Mouse (Mus musculus) kidney, postnatal 0 days (tissue): ENCODE results near the gene Spaca9. TPM values are rescaled to one million over a fixed set of nuclear protein-coding genes. Genes with fewer than 3 reads are reported as not detected.

Source experiments
- ATAC-seq: fragments of 200-750 bp; cut with Nextera tagmentation; replicated peaks from 2 replicates; pipeline ENCODE4 v1.8.0; 2017; ENCODE audit warnings: low read depth, moderate number of reproducible peaks, moderate TSS enrichment, moderate library complexity; ENCODE audit not compliant: low FRiP score
- DNase-seq: peaks from one replicate; pipeline ENCODE4 v3.0.0-alpha.2; 2016; ENCODE audit warnings: low spot score
- H3K27ac ChIP-seq: fragments of 300-500 bp; sonication (generic); 2 replicates; pipeline ENCODE4 v1.5.1; 2014; ENCODE audit warnings: mild to moderate bottlenecking
- H3K27me3 ChIP-seq: fragments of 300-500 bp; sonication (generic); 2 replicates; pipeline ENCODE4 v1.6.1; 2014; ENCODE audit warnings: low read length, mixed read lengths; ENCODE audit not compliant: insufficient read depth
- H3K36me3 ChIP-seq: fragments of 300-500 bp; sonication (generic); 2 replicates; pipeline ENCODE4 v1.6.1; 2014; ENCODE audit warnings: low read length, mixed read lengths; ENCODE audit not compliant: insufficient read depth
- H3K4me1 ChIP-seq: fragments of 300-500 bp; sonication (generic); replicated peaks from 2 replicates; pipeline ENCODE4 v1.6.1; 2014; ENCODE audit warnings: antibody characterized with exemption, low read length, mixed read lengths; ENCODE audit not compliant: insufficient read depth
- H3K4me2 ChIP-seq: fragments of 300-500 bp; sonication (generic); 2 replicates; pipeline ENCODE4 v1.6.1; 2014; ENCODE audit warnings: mild to moderate bottlenecking, low read length, moderate library complexity, mixed read lengths
- H3K4me3 ChIP-seq: fragments of 300-500 bp; sonication (generic); replicated peaks from 2 replicates; pipeline ENCODE4 v1.5.1; 2014; ENCODE audit warnings: low read depth, low read length
- H3K9ac ChIP-seq: fragments of 300-500 bp; sonication (generic); 2 replicates; pipeline ENCODE4 v1.6.1; 2014; ENCODE audit warnings: low read depth, low read length
- H3K9me3 ChIP-seq: fragments of 300-500 bp; sonication (generic); replicated peaks from 2 replicates; pipeline ENCODE4 v1.6.1; 2016; ENCODE audit warnings: low read length, inconsistent platforms, mixed read lengths
- CTCF ChIP-seq: IDR thresholded peaks from 2 replicates; pipeline ENCODE4 v1.5.1; 2016; ENCODE audit warnings: antibody characterized with exemption, low read depth, mild to moderate bottlenecking, moderate library complexity
- WGBS: fragments of 180-500 bp; shearing (Covaris S2); extraction: QIAGEN DNeasy Blood & Tissue Kit; methylation state at CpG from one replicate; pipeline ENCODE4 v1.1.7; 2014; 5-methylcytosine and 5-hydroxymethylcytosine counted together
- polyA plus RNA-seq: library from polyadenylated mRNA; unstranded; fragments of >200 nt; fragmentation: Nextera tagmentation; extraction: Ambion mirVana; gene quantifications from 2 replicates; pipeline ENCODE4 v1.2.1, GENCODE M21; 2015

Spaca9 gene
- polyA plus RNA-seq, 1 experiment from 2014 or later, result 2.5 TPM

DNA sequence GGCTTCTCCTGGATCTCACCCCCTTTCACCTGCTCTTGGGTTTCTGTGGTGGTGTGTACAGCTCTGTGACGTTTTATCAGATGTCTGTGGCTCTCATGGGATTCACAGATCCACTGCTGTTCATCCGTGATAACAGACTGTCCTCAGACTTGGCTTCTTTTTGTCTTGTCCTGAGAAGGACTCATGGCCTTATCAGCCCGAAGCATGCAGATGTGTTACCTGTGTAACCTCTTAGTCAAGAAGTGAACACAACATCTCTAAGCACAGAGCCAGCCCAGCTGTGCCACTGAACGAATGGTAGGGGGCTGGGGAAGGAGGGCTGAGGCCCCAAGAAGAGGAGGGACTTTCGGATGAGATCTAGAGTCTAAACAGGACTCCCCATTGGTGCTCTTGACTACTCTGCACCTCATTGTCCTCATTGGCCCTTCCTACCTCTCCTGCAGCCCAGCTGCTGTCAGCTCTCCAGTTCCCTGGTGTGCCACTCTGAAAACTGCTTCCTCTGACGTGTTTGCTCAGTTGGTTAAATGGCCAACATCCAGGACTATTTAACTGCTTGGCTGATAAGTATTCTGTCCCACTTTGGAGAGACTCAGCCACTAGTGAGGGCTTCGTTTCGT is 2.2 kb upstream of the Spaca9 start:
- DNase-seq, result no peak
- Histone ChIP-seq H3K9ac (no peak overlapping the region), H3K36me3 (no peaks in the 10 kb centered on the region), H3K27ac (no peak overlapping the region), H3K4me1 (peaks cover 8% of the 10 kb centered on the region; the same call in 1 of the 2 replicates), H3K4me3 (no peak overlapping the region), H3K27me3 (no peaks in the 10 kb centered on the region), H3K9me3 (no peaks in the 10 kb centered on the region), H3K4me2 (no peak overlapping the region)
- no peak for TF ChIP-seq CTCF
- WGBS, result 76% methylated on average over 8 of the region's 8 CpGs
- ATAC-seq, result no peak

DNA sequence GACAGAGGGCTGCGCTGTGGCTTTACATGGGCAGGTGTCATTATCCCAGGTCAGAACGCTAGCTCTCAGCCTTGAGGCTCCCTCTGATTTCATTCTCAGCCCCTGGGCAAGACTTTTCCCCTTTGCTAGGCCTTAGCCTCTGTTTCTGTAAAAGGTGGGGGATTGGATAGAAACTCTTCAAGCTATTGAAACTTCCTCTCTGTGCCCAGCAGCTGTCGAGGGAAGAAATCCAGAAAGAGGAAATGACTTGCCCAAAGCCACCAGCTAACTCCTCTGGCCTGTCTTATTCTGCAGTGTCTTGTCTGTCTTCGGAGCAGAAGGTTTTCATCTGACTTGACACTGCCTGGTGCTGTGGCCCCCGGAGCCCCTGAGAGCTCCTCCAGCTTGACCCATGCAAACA is 961 bp downstream of the Spaca9 start:
- no peaks in the 10 kb centered on the region for H3K27me3 ChIP-seq
- peaks cover 8% of the 10 kb centered on the region; the same call in 1 of the 2 replicates for H3K4me1 ChIP-seq
- TF ChIP-seq CTCF, result no peak
- no peaks in the 10 kb centered on the region for H3K9me3 ChIP-seq
- no peak overlapping the region for H3K4me2 ChIP-seq
- no peak overlapping the region for H3K27ac ChIP-seq
- no peak for ATAC-seq
- H3K4me3 ChIP-seq, result no peak overlapping the region
- H3K36me3 ChIP-seq, result no peaks in the 10 kb centered on the region
- no peak for DNase-seq
- 67% methylated on average over 5 of the region's 5 CpGs for WGBS
- no peak overlapping the region for H3K9ac ChIP-seq

- Histone ChIP-seq H3K9me3 (no peaks in the 10 kb centered on the region), H3K27me3 (no peaks in the 10 kb centered on the region), H3K4me2 (no peak overlapping the region), H3K27ac (no peak overlapping the region), H3K9ac (no peak overlapping the region), H3K4me3 (no peak overlapping the region), H3K4me1 (no peaks in the 10 kb centered on the region), H3K36me3 (peaks cover 4% of the 10 kb centered on the region; the same call in 1 of the 2 replicates)
- ATAC-seq (no peak), DNase-seq (no peak)
- TF ChIP-seq CTCF, result no peak
- 78% methylated on average over 9 of the region's 9 CpGs for WGBS
Observed at GRCm38 (mm10) chr2:28692692-28693091, 6.8 kb downstream of the Spaca9 start.

GRCm38 (mm10) chr2:28688431-28688830 is 11.1 kb downstream of the Spaca9 start:
- Histone ChIP-seq H3K36me3 (peaks cover 37% of the 10 kb centered on the region), H3K27ac (no peak overlapping the region), H3K27me3 (no peaks in the 10 kb centered on the region), H3K4me1 (no peaks in the 10 kb centered on the region), H3K9me3 (no peaks in the 10 kb centered on the region), H3K4me3 (no peak overlapping the region), H3K4me2 (no peak overlapping the region), H3K9ac (no peak overlapping the region)
- DNase-seq, result peak; percentile 69
- WGBS, result 36% methylated on average over 3 of the region's 3 CpGs
- TF ChIP-seq CTCF, result peak; percentile 82
- ATAC-seq, result no peak

GRCm38 (mm10) chr2:28685895-28686294 is 13.6 kb downstream of the Spaca9 start:
- H3K4me1 ChIP-seq, result no peaks in the 10 kb centered on the region
- H3K9me3 ChIP-seq, result no peaks in the 10 kb centered on the region
- no peak overlapping the region for H3K9ac ChIP-seq
- H3K27ac ChIP-seq, result no peak overlapping the region
- TF ChIP-seq CTCF, result no peak
- WGBS, result 81% methylated on average over 7 of the region's 7 CpGs
- H3K4me3 ChIP-seq, result no peak overlapping the region
- H3K4me2 ChIP-seq, result no peak overlapping the region
- H3K36me3 ChIP-seq, result peaks cover 60% of the 10 kb centered on the region
- no peaks in the 10 kb centered on the region for H3K27me3 ChIP-seq
- no peak for DNase-seq
- ATAC-seq, result no peak

- TF ChIP-seq CTCF, result no peak
- DNase-seq, result no peak
Observed at GRCm38 (mm10) chr2:28681718-28682117, 17.8 kb downstream of the Spaca9 start.

DNA sequence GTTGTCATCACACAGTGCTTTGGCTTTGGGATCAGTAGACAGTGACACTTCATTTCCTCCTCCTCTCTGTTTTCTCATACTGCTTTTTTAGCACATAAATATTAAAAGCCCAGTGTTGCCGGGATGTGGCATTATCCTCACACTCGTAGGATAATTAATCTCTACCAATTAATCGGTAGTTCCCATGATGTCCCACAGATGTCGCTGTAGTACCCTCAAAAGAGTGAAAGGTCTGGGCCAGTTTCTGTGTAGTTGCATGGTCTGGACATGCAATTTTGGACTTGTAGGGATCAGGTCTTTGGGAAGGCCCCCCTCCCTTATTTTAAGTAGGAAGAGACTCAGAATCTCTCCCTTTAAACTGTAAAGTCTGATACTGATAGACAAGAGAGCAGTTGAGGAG is 18.8 kb downstream of the Spaca9 start:
- Histone ChIP-seq H3K36me3 (peaks cover 74% of the 10 kb centered on the region), H3K27me3 (no peaks in the 10 kb centered on the region), H3K27ac (no peak overlapping the region), H3K4me3 (no peak overlapping the region), H3K4me2 (no peak overlapping the region), H3K4me1 (no peaks in the 10 kb centered on the region), H3K9me3 (no peaks in the 10 kb centered on the region), H3K9ac (no peak overlapping the region)
- TF ChIP-seq CTCF, result peak; percentile 72
- DNase-seq (peak; percentile 73), ATAC-seq (no peak)
- 31% methylated on average over 4 of the region's 4 CpGs for WGBS

More at GRCm38 (mm10) chr2:28681718-28682117, 17.8 kb downstream of the Spaca9 start:
- no peaks in the 10 kb centered on the region for H3K4me1 ChIP-seq
- peaks cover 77% of the 10 kb centered on the region for H3K36me3 ChIP-seq
- H3K9me3 ChIP-seq, result no peaks in the 10 kb centered on the region
- H3K4me3 ChIP-seq, result no peak overlapping the region
- ATAC-seq, result no peak
- no peak overlapping the region for H3K9ac ChIP-seq
- no peaks in the 10 kb centered on the region for H3K27me3 ChIP-seq
- no peak overlapping the region for H3K27ac ChIP-seq
- no peak overlapping the region for H3K4me2 ChIP-seq
- WGBS, result 88% methylated on average over 4 of the region's 4 CpGs
